In the genomic region with DNA sequence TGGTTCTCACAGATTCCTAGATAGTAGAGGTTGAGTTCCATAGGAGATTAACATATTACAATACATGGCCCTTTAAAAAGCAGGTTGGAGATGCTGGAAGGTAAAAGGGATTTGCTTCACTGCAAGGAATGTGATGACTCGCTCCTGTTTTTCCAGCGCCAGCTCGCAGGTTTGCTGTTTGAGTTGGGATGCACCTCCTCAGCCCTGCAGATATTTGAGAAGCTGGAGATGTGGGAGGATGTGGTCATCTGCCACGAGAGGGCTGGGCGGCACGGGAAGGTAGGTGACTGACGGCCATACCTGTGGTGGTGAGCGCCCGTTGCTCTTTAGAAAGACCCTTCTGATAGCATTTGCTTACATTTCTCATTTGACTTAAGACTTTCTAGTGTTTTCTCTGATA, we compare ENCODE assay signal across 30 mouse cellular contexts.
DNase-seq lines count a peak whose midpoint lies in the region; ATAC-seq lines count a peak whose summit lies in the region.
"Had no signal": no experiment of that assay in that cellular context is flagged by ENCODE, and none has a peak within 500 bp of the region (broad histone marks: within the 10 kb centered on the region; RNA-seq: fewer than 3 reads in every experiment).

No protein-coding gene starts in this region.

- DNase-seq in 3134 (ENCODE audit: extremely low read depth, insufficient read length, low spot score) (peak; percentile 52), NIH3T3 (ENCODE audit: low read depth) (peak; percentile 37)
- DNase-seq in gonadal fat pad, adult 2 months (ENCODE audit: low read depth), result peak; percentile 36
- DNase-seq in cerebellum, adult 9-10 months, result no peak
- DNase-seq: adrenal gland, adult 2 months; adrenal gland, postnatal 14 days; cerebellum, adult 11 months; cerebellum, adult 2 months; cerebellum, postnatal 10 days; cerebellum, postnatal 36 days; embryo, embryonic 11 days; gastrocnemius, postnatal 10 days; gastrocnemius, postnatal 36 days; heart, adult 18-20 months; heart, postnatal 10 days; heart, postnatal 4 days had no signal

- no peak overlapping the region for H3K4me2 ChIP-seq in kidney, embryonic 14.5 days (replicated peaks; ENCODE audit: low read depth, low read length)
- no peak overlapping the region for H3K4me2 ChIP-seq in kidney, embryonic 15.5 days
- no peak overlapping the region for H3K4me2 ChIP-seq in intestine, embryonic 16.5 days (ENCODE audit: low read depth, low read length)
- H3K4me2 ChIP-seq: embryonic facial prominence, embryonic 13.5 days; forebrain, embryonic 13.5 days; heart, embryonic 12.5 days; heart, embryonic 15.5 days; hindbrain, embryonic 14.5 days had no signal

- peak; percentile 44; the same call in 1 of the 2 replicates for ATAC-seq in kidney, embryonic 14.5 days (ENCODE audit: low FRiP score, low TSS enrichment)
- ATAC-seq in kidney, embryonic 15.5 days (replicated peaks; ENCODE audit: low FRiP score), result no peak
- ATAC-seq in intestine, embryonic 16.5 days, result no peak
- ATAC-seq: forebrain, embryonic 13.5 days; forebrain, embryonic 16.5 days; hindbrain, postnatal 0 days; inflammation-experienced regulatory T-cells, adult 6 months had no signal

- no peak overlapping the region for H3K27ac ChIP-seq in kidney, embryonic 14.5 days (ENCODE audit: low read depth, low read length)
- H3K27ac ChIP-seq in kidney, embryonic 15.5 days, result no peak overlapping the region
- H3K27ac ChIP-seq in intestine, embryonic 16.5 days (ENCODE audit: low read length), result no peak overlapping the region
- H3K27ac ChIP-seq: embryonic facial prominence, embryonic 10.5 days; embryonic facial prominence, embryonic 13.5 days; forebrain, embryonic 10.5 days; forebrain, embryonic 13.5 days; heart, embryonic 15.5 days; hindbrain, embryonic 14.5 days; hindbrain, postnatal 0 days had no signal

- WGBS in kidney, embryonic 14.5 days, result 34% methylated on average over 9 of the region's 9 CpGs
- WGBS in kidney, embryonic 15.5 days, result 41% methylated on average over 9 of the region's 9 CpGs
- 81% methylated on average over 9 of the region's 9 CpGs for WGBS in intestine, embryonic 16.5 days

- no peaks in the 10 kb centered on the region for H3K27me3 ChIP-seq in kidney, embryonic 14.5 days (ENCODE audit: control insufficient read depth, insufficient read depth, low read length)
- H3K27me3 ChIP-seq in kidney, embryonic 15.5 days, result no peaks in the 10 kb centered on the region
- no peaks in the 10 kb centered on the region for H3K27me3 ChIP-seq in intestine, embryonic 16.5 days (replicated peaks; ENCODE audit: control insufficient read depth, insufficient read depth, low read length)
- H3K27me3 ChIP-seq: embryonic facial prominence, embryonic 13.5 days; forebrain, embryonic 13.5 days; heart, embryonic 12.5 days; heart, embryonic 15.5 days had no signal

- no peaks in the 10 kb centered on the region for H3K9me3 ChIP-seq in kidney, embryonic 14.5 days (ENCODE audit: control insufficient read depth, low read length)
- H3K9me3 ChIP-seq in kidney, embryonic 15.5 days (replicated peaks), result no peaks in the 10 kb centered on the region
- H3K9me3 ChIP-seq in intestine, embryonic 16.5 days (ENCODE audit: control insufficient read depth, low read length), result no peaks in the 10 kb centered on the region
- H3K9me3 ChIP-seq: embryonic facial prominence, embryonic 10.5 days; embryonic facial prominence, embryonic 13.5 days; forebrain, embryonic 10.5 days; forebrain, embryonic 13.5 days; heart, embryonic 12.5 days; heart, embryonic 15.5 days had no signal

- no peaks in the 10 kb centered on the region for H3K36me3 ChIP-seq in kidney, embryonic 14.5 days (ENCODE audit: control insufficient read depth, insufficient read depth, low read length)
- H3K36me3 ChIP-seq in kidney, embryonic 15.5 days, result no peaks in the 10 kb centered on the region
- H3K36me3 ChIP-seq in intestine, embryonic 16.5 days (ENCODE audit: control insufficient read depth, insufficient read depth, low read length), result no peaks in the 10 kb centered on the region
- H3K36me3 ChIP-seq: forebrain, embryonic 10.5 days; heart, embryonic 12.5 days; heart, embryonic 15.5 days had no signal

- H3K4me1 ChIP-seq in kidney, embryonic 14.5 days (ENCODE audit: control insufficient read depth, insufficient read depth, low read length), result peaks cover 15% of the 10 kb centered on the region; the same call in 1 of the 2 replicates
- H3K4me1 ChIP-seq in kidney, embryonic 15.5 days, result peaks cover 16% of the 10 kb centered on the region
- no peaks in the 10 kb centered on the region for H3K4me1 ChIP-seq in intestine, embryonic 16.5 days (ENCODE audit: control insufficient read depth, insufficient read depth, low read length)
- H3K4me1 ChIP-seq: embryonic facial prominence, embryonic 13.5 days; forebrain, embryonic 13.5 days had no signal

- no peak overlapping the region for H3K9ac ChIP-seq in kidney, embryonic 14.5 days (ENCODE audit: low read depth, low read length)
- H3K9ac ChIP-seq in kidney, embryonic 15.5 days, result no peak overlapping the region
- no peak overlapping the region for H3K9ac ChIP-seq in intestine, embryonic 16.5 days (ENCODE audit: low read depth, low read length)
- H3K9ac ChIP-seq: embryonic facial prominence, embryonic 13.5 days; forebrain, embryonic 13.5 days; heart, embryonic 12.5 days; heart, embryonic 15.5 days; hindbrain, embryonic 14.5 days had no signal

- no peak overlapping the region for H3K4me3 ChIP-seq in kidney, embryonic 14.5 days (ENCODE audit: low read length)
- H3K4me3 ChIP-seq in kidney, embryonic 15.5 days (replicated peaks), result no peak overlapping the region
- H3K4me3 ChIP-seq in intestine, embryonic 16.5 days (ENCODE audit: low read length), result no peak overlapping the region
- H3K4me3 ChIP-seq: embryonic facial prominence, embryonic 10.5 days; embryonic facial prominence, embryonic 13.5 days; erythroblast, embryonic 14.5 days; forebrain, embryonic 10.5 days; forebrain, embryonic 13.5 days; heart, embryonic 12.5 days; heart, embryonic 15.5 days had no signal
